Mouse (Mus musculus): ENCODE results near the gene Hist2h2bb.

DNA sequence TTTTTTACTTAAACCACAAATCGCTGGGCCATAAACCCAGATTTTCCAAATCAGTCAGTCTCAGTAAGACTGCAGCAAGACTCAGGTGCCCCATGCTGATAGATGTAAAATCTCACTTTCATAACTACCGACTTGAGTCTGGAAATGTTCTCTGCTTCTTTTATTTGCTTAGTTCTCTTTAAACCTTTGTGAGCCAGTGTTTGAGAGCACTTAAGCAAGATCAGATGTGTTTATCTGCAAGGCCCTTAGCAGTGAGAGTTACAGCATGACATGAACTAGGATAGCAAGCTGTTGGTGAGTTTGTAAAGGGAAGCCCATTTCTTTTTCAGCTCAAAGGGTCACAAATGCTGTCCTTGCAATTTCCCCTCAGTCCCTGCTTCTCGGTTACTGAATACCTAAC lies 12.4 kb upstream of the Hist2h2bb start:
- TF ChIP-seq CTCF (IDR thresholded peaks at IDR 0.05; ENCODE audit: low read depth, low read length) (no peak), POLR2A (IDR thresholded peaks at IDR 0.05; ENCODE audit: borderline replicate concordance, low read depth, low read length) (no peak)

All from bone marrow macrophage, adult 2 months (primary cell).